In the genomic region with DNA sequence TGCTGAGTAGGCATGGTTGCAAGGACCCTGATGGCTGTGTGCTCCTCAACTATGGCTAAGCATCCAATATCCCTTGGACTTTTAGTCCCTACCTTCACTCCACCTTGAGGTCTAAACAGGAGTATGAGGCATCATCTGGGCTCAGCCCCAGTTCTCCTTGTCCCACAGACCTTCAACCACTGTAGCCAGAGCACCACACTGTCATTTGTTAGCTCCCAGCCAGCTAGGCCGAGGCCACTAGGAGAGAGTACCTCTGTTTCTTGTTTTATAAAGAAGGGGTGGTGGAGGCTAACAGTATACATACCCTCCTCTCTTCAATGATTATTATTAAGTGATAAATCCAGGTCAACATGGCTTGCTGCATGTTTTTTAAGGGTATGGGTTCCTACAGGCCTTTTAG, we compare ENCODE assay signal across 29 mouse cellular contexts. TPM values are rescaled to one million over a fixed set of nuclear protein-coding genes. Genes with fewer than 3 reads are reported as not detected.
DNase-seq lines count a peak whose midpoint lies in the region; ATAC-seq lines count a peak whose summit lies in the region.
"Had no signal": no experiment of that assay in that cellular context is flagged by ENCODE, and none has a peak within 500 bp of the region (broad histone marks: within the 10 kb centered on the region; RNA-seq: fewer than 3 reads in every experiment).

No protein-coding gene starts in this region.

- peak; percentile 61 for DNase-seq in heart, embryonic 10.5 days (ENCODE audit: low spot score)
- no peak for DNase-seq in kidney, postnatal 36 days
- peak; percentile 24 for DNase-seq in testis, postnatal 10 days (ENCODE audit: low spot score)
- no peak for DNase-seq in testis, postnatal 14 days (ENCODE audit: low spot score)
- DNase-seq: adrenal gland, adult 2 months; adrenal gland, postnatal 14 days; B cell, adult 2 months; cerebellum, adult 11 months; cerebellum, adult 8-10 months; cerebellum, postnatal 10 days; cerebellum, postnatal 36 days; embryo, embryonic 11 days; gastrocnemius, postnatal 25 days; heart, adult 2 months; heart, postnatal 14 days; heart, postnatal 4 days had no signal

- H3K4me2 ChIP-seq in heart, embryonic 11.5 days, result no peak overlapping the region
- H3K4me2 ChIP-seq in kidney, embryonic 15.5 days, result no peak overlapping the region
- H3K4me2 ChIP-seq: embryonic facial prominence, embryonic 13.5 days; forebrain, embryonic 12.5 days; forebrain, embryonic 15.5 days; heart, embryonic 13.5 days; hindbrain, embryonic 12.5 days; hindbrain, embryonic 15.5 days; intestine, embryonic 15.5 days had no signal

- no peaks in the 10 kb centered on the region for H3K9me3 ChIP-seq in heart, embryonic 10.5 days
- H3K9me3 ChIP-seq in heart, embryonic 11.5 days (replicated peaks; ENCODE audit: control insufficient read depth, low read length), result no peaks in the 10 kb centered on the region
- H3K9me3 ChIP-seq in kidney, embryonic 15.5 days (replicated peaks), result no peaks in the 10 kb centered on the region
- H3K9me3 ChIP-seq: embryonic facial prominence, embryonic 10.5 days; embryonic facial prominence, embryonic 13.5 days; forebrain, embryonic 12.5 days; forebrain, embryonic 15.5 days; G1E; heart, embryonic 13.5 days; hindbrain, embryonic 12.5 days; hindbrain, embryonic 15.5 days; intestine, embryonic 15.5 days had no signal

- no peaks in the 10 kb centered on the region for H3K27me3 ChIP-seq in heart, embryonic 10.5 days (ENCODE audit: insufficient read depth, poor library complexity, severe bottlenecking)
- H3K27me3 ChIP-seq in heart, embryonic 11.5 days (ENCODE audit: control insufficient read depth, insufficient read depth, low read length), result no peaks in the 10 kb centered on the region
- H3K27me3 ChIP-seq in kidney, embryonic 15.5 days, result no peaks in the 10 kb centered on the region
- H3K27me3 ChIP-seq: CH12.LX; embryonic facial prominence, embryonic 13.5 days; forebrain, embryonic 12.5 days; forebrain, embryonic 15.5 days; heart, embryonic 13.5 days; hindbrain, embryonic 12.5 days; hindbrain, embryonic 15.5 days; intestine, embryonic 15.5 days had no signal

- no peak for ATAC-seq in heart, embryonic 11.5 days (replicated peaks; ENCODE audit: insufficient number of reproducible peaks, low FRiP score, low TSS enrichment)
- ATAC-seq in kidney, embryonic 15.5 days (replicated peaks; ENCODE audit: low FRiP score), result no peak
- ATAC-seq: forebrain, embryonic 15.5 days; intestine, embryonic 15.5 days had no signal

- peaks cover 26% of the 10 kb centered on the region for H3K36me3 ChIP-seq in heart, embryonic 10.5 days
- peaks cover 6% of the 10 kb centered on the region; the same call in 1 of the 2 replicates for H3K36me3 ChIP-seq in heart, embryonic 11.5 days (ENCODE audit: control insufficient read depth, insufficient read depth, low read length)
- H3K36me3 ChIP-seq in kidney, embryonic 15.5 days, result peaks cover 45% of the 10 kb centered on the region

- no peak overlapping the region for H3K27ac ChIP-seq in heart, embryonic 10.5 days
- H3K27ac ChIP-seq in heart, embryonic 11.5 days (ENCODE audit: low read depth, low read length), result no peak overlapping the region
- H3K27ac ChIP-seq in kidney, embryonic 15.5 days, result 0 out of 2 replicates have a peak overlapping the region, but pooled peaks have one; percentile 73
- H3K27ac ChIP-seq: embryonic facial prominence, embryonic 10.5 days; embryonic facial prominence, embryonic 13.5 days; forebrain, embryonic 12.5 days; forebrain, embryonic 15.5 days; heart, adult 2 months; heart, embryonic 13.5 days; hindbrain, embryonic 12.5 days; hindbrain, embryonic 15.5 days; intestine, embryonic 15.5 days had no signal

- 82% methylated on average over 1 of the region's 1 CpGs for WGBS in heart, embryonic 10.5 days
- WGBS in heart, embryonic 11.5 days (ENCODE audit: insufficient replicate concordance), result 100% methylated on average over 1 of the region's 1 CpGs
- 91% methylated on average over 1 of the region's 1 CpGs for WGBS in kidney, embryonic 15.5 days

- H3K4me1 ChIP-seq in heart, embryonic 10.5 days, result peaks cover 6% of the 10 kb centered on the region; the same call in 1 of the 2 replicates
- no peaks in the 10 kb centered on the region for H3K4me1 ChIP-seq in heart, embryonic 11.5 days (ENCODE audit: control insufficient read depth, insufficient read depth, low read length)
- peaks cover 37% of the 10 kb centered on the region for H3K4me1 ChIP-seq in kidney, embryonic 15.5 days
- H3K4me1 ChIP-seq: embryonic facial prominence, embryonic 10.5 days; forebrain, embryonic 12.5 days; forebrain, embryonic 15.5 days; hindbrain, embryonic 15.5 days had no signal

- no peak overlapping the region for H3K9ac ChIP-seq in heart, embryonic 11.5 days (ENCODE audit: low read depth, low read length)
- no peak overlapping the region for H3K9ac ChIP-seq in kidney, embryonic 15.5 days
- H3K9ac ChIP-seq: embryonic facial prominence, embryonic 13.5 days; forebrain, embryonic 12.5 days; forebrain, embryonic 15.5 days; heart, embryonic 13.5 days; hindbrain, embryonic 12.5 days; hindbrain, embryonic 15.5 days; intestine, embryonic 15.5 days had no signal

- no peak overlapping the region for H3K4me3 ChIP-seq in heart, embryonic 10.5 days
- no peak overlapping the region for H3K4me3 ChIP-seq in heart, embryonic 11.5 days (ENCODE audit: low read depth, low read length)
- no peak overlapping the region for H3K4me3 ChIP-seq in kidney, embryonic 15.5 days (replicated peaks)
- H3K4me3 ChIP-seq: embryonic facial prominence, embryonic 10.5 days; embryonic facial prominence, embryonic 13.5 days; erythroblast, embryonic 14.5 days; forebrain, embryonic 12.5 days; forebrain, embryonic 15.5 days; heart, adult 2 months; heart, embryonic 13.5 days; hindbrain, embryonic 12.5 days; hindbrain, embryonic 15.5 days; intestine, embryonic 15.5 days had no signal

RNA-seq across cellular contexts. Expression of gene Rab11a, which starts 39.0 kb away (rescaled TPM):
- polyA plus RNA-seq in heart, embryonic 10.5 days (2016; fragmentation: Nextera tagmentation; extraction: Ambion mirVana), result 318 and 342 TPM in 2 replicates
- polyA plus RNA-seq in heart, embryonic 11.5 days (2014; fragmentation: Nextera tagmentation; extraction: Ambion mirVana), result 360 and 376 TPM in 2 replicates
- polyA plus RNA-seq in kidney, embryonic 15.5 days (2015; fragmentation: Nextera tagmentation; extraction: Ambion mirVana), result 550 and 571 TPM in 2 replicates

Comparison
In these comparisons a context has a peak if more than half of its experiments do, and no peak if none do; other contexts are left out.
1. DNase-seq: peak in heart, embryonic 10.5 days (single experiment) and testis, postnatal 10 days (single experiment); none in kidney, postnatal 36 days (0 of 2) and testis, postnatal 14 days (single experiment).